Mouse (Mus musculus) limb, embryonic 15.5 days (tissue): Measurements from ENCODE around the gene Tnfaip1. TPM values are rescaled to one million over a fixed set of nuclear protein-coding genes. Genes with fewer than 3 reads are reported as not detected.

Experiments
- ATAC-seq: fragments of 200-750 bp; cut with Nextera tagmentation; 2 replicates; pipeline ENCODE4 v1.8.0; 2017; ENCODE audit warnings: low read depth, moderate TSS enrichment; ENCODE audit not compliant: insufficient number of reproducible peaks, low FRiP score, low TSS enrichment
- H3K27ac ChIP-seq: fragments of 300-500 bp; sonication (generic); 2 replicates; pipeline ENCODE4 v1.5.1; 2015; ENCODE audit warnings: moderate library complexity, mild to moderate bottlenecking, inconsistent platforms
- H3K27me3 ChIP-seq: fragments of 300-500 bp; sonication (generic); 2 replicates; pipeline ENCODE4 v1.6.1; 2015; ENCODE audit warnings: inconsistent platforms
- H3K36me3 ChIP-seq: fragments of 300-500 bp; sonication (generic); 2 replicates; pipeline ENCODE4 v1.6.1; 2015; ENCODE audit warnings: inconsistent platforms
- H3K4me1 ChIP-seq: fragments of 300-500 bp; sonication (generic); 2 replicates; pipeline ENCODE4 v1.6.1; 2015; ENCODE audit warnings: inconsistent platforms
- H3K4me2 ChIP-seq: fragments of 300-500 bp; sonication (generic); 2 replicates; pipeline ENCODE4 v1.6.1; 2015; ENCODE audit warnings: mild to moderate bottlenecking, inconsistent platforms
- H3K4me3 ChIP-seq: fragments of 300-500 bp; sonication (generic); 2 replicates; pipeline ENCODE4 v1.5.1; 2015; ENCODE audit warnings: mild to moderate bottlenecking, inconsistent platforms
- H3K9ac ChIP-seq: fragments of 300-500 bp; sonication (generic); 2 replicates; pipeline ENCODE4 v1.6.1; 2015; ENCODE audit warnings: inconsistent platforms
- H3K9me3 ChIP-seq: fragments of 300-500 bp; sonication (generic); 2 replicates; pipeline ENCODE4 v1.6.1; 2016; ENCODE audit warnings: inconsistent platforms
- WGBS: fragments of 180-500 bp; shearing (Covaris S2); methylation state at CpG from one replicate; pipeline ENCODE4 v1.1.7; 2015; 5-methylcytosine and 5-hydroxymethylcytosine counted together
- polyA plus RNA-seq: library from polyadenylated mRNA; unstranded; fragments of >200 nt; fragmentation: Nextera tagmentation; extraction: Ambion mirVana; gene quantifications from 2 replicates; pipeline ENCODE4 v1.2.1, GENCODE M21; 2015

Gene Tnfaip1
- polyA plus RNA-seq, 1 experiment from 2014 or later: 95.1 TPM

DNA sequence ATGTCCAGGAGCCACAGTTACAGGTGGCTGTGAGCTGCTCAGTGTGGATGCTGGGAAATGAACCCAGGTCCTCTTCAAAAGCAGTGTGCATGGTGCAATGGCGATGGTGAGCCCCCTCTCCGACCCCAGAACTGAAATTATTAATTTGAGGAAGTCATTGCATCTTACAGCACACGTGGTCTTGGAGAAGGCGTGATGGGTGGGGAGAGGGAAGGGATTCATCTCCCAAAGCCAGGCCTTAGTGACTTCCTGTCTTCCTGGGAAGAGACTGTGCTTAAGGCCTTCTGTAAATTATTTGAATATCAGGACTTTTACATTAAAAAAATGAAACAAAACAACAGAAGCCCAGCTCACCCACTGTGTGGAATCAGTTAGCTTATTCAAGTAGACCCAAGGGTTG is 19.9 kb upstream of the Tnfaip1 start:
- H3K4me3 ChIP-seq: no peak overlapping the region
- no peaks in the 10 kb centered on the region for H3K9me3 ChIP-seq
- 79% methylated on average over 4 of the region's 4 CpGs for WGBS
- H3K9ac ChIP-seq: no peak overlapping the region
- peaks cover 2% of the 10 kb centered on the region; the same call in 1 of the 2 replicates for H3K4me1 ChIP-seq
- no peaks in the 10 kb centered on the region for H3K27me3 ChIP-seq
- no peak overlapping the region for H3K27ac ChIP-seq
- H3K4me2 ChIP-seq: no peak overlapping the region
- ATAC-seq: no peak
- H3K36me3 ChIP-seq: no peaks in the 10 kb centered on the region

DNA sequence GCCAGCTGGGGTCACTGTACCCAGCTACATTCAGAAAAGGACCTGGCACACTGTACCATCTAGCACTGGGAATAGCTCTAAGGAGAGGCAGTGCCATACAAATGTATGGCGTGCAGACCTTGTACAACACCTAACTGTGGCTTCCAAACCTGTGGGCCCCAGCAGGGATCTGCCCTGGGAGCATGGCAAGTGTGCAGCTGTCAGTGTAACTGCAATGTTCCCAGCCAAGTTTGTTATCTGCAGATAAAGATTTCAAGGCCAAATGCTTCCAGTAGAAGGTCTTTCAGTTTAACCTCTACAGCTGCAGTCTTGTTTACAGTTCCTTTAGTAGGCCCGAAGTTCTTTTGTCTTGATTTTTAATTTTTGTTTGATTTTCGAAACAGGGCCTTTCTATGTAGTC is 19.5 kb upstream of the Tnfaip1 start:
- 79% methylated on average over 3 of the region's 3 CpGs for WGBS
- no peaks in the 10 kb centered on the region for H3K27me3 ChIP-seq
- H3K4me1 ChIP-seq: peaks cover 2% of the 10 kb centered on the region; the same call in 1 of the 2 replicates
- no peak overlapping the region for H3K4me3 ChIP-seq
- no peaks in the 10 kb centered on the region for H3K36me3 ChIP-seq
- H3K27ac ChIP-seq: no peak overlapping the region
- H3K9me3 ChIP-seq: no peaks in the 10 kb centered on the region
- no peak overlapping the region for H3K9ac ChIP-seq
- no peak for ATAC-seq
- H3K4me2 ChIP-seq: no peak overlapping the region

DNA sequence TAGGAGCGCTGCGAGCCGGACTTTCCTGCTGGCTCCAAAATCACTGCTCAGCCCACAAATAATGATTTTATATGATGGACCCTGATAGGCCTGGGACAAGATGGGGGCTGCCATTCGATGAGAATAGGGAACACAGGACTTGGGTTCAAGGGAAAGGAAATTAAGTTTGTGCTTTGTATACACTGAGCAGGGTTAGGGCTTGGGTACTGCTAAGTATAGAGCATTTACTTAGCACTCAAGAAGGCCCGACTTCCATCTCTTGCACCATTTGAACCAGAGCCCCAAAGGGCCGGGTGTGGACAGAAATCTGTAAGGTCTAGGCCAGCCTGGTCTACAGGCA is 14.9 kb upstream of the Tnfaip1 start:
- peak overlapping the region; percentile 88 for H3K27ac ChIP-seq
- peak overlapping the region; percentile 44; the same call in 1 of the 2 replicates for H3K9ac ChIP-seq
- no peaks in the 10 kb centered on the region for H3K36me3 ChIP-seq
- peaks cover 18% of the 10 kb centered on the region for H3K4me1 ChIP-seq
- no peaks in the 10 kb centered on the region for H3K9me3 ChIP-seq
- peak overlapping the region; percentile 74 for H3K4me2 ChIP-seq
- peak overlapping the region; percentile 73 for H3K4me3 ChIP-seq
- ATAC-seq: peak; percentile 65
- WGBS: 31% methylated on average over 6 of the region's 6 CpGs
- H3K27me3 ChIP-seq: no peaks in the 10 kb centered on the region

DNA sequence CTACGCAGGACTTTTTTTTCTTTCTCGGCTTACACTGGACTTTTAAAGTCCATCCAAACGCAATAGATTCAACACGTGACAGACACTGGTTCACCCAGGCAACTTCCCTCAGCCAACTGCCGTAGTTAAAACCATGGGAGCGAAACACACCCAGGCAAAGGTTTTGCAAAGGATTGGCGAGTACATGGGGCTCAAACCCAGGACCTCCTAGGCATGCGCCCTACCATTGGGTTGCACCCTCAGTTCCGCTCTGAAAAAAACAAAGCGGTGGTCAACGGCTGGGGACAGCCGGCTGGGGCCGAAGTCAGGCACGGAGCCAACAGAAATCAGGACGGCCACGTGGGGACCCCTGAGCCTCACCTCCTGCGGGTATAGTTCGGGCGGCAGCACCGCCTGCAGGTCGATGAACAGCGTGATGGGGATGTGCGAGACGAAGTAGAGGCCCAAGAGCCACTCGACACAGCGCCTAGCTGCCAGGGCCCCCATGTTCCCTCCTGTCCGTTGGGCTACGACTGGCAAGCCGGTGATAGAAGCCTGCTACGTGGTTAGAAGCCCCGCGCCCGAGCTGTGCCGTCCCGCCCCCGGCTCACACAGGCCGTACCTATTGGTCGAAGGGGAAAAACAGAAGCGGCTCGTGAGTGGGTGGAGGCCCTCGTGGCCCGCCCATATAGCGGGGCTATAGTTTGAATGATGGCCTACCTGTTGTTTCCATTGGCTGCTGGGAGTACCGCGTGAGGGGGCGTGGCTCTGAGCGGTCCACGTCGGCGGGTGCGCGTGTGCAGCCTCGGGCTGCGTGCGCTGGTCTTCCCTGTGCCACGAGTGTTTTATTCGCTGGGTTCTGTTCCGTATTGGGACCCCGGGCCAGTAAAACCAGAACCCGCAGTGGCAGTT is 14.3 kb upstream of the Tnfaip1 start, which contains the start of gene Tmem97:
TSS of gene Tmem97 (minus strand) at position 610 of the 891 bp plus-strand sequence.
- peak within 1 kb of the TSS; percentile 88 for H3K27ac ChIP-seq
- H3K9ac ChIP-seq: peak within 1 kb of the TSS; percentile 63
- peak within 1 kb of the TSS; percentile 73 for H3K4me3 ChIP-seq
- ATAC-seq: peak; percentile 99
- H3K9me3 ChIP-seq: no peaks in the 10 kb centered on the region
- peaks cover under 1% of the 10 kb centered on the region for H3K36me3 ChIP-seq
- H3K4me2 ChIP-seq: peak within 1 kb of the TSS; percentile 74
- H3K27me3 ChIP-seq: no peaks in the 10 kb centered on the region
- H3K4me1 ChIP-seq: peaks cover 18% of the 10 kb centered on the region
- WGBS: under 1% methylated on average over 60 of the region's 60 CpGs

DNA sequence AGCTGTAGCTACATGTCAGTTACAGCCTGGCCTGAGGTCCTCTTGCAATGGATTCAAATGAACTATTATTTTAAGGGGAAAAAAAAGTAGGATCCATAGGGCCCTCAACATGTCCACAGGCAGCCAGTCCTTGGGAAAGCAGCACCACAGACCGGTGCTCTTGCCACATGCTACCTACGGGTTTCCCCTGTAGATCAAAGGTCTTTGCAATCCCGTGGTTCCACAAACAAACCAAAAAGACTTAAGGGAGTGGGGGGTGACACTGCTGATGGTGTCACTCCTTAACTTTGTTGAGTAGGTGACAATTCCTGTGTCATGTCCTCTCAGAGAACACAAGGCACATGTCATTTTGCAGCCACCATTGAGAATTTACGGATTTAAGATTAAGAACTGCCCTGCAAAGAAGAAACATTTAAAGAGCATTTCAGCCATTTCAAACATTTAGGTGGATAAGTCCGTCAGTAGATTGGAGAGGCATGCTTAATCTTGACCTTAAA is 13.4 kb upstream of the Tnfaip1 start:
- WGBS: 5% methylated on average over 5 of the region's 5 CpGs
- Histone ChIP-seq H3K27ac (0 out of 2 replicates have a peak overlapping the region, but pooled peaks have one; percentile 83), H3K36me3 (peaks cover 8% of the 10 kb centered on the region), H3K4me3 (peak overlapping the region; percentile 73), H3K4me2 (peak overlapping the region; percentile 74), H3K4me1 (peaks cover 18% of the 10 kb centered on the region), H3K9me3 (no peaks in the 10 kb centered on the region), H3K27me3 (no peaks in the 10 kb centered on the region), H3K9ac (peak overlapping the region; percentile 63; the same call in 1 of the 2 replicates)
- no peak for ATAC-seq

DNA sequence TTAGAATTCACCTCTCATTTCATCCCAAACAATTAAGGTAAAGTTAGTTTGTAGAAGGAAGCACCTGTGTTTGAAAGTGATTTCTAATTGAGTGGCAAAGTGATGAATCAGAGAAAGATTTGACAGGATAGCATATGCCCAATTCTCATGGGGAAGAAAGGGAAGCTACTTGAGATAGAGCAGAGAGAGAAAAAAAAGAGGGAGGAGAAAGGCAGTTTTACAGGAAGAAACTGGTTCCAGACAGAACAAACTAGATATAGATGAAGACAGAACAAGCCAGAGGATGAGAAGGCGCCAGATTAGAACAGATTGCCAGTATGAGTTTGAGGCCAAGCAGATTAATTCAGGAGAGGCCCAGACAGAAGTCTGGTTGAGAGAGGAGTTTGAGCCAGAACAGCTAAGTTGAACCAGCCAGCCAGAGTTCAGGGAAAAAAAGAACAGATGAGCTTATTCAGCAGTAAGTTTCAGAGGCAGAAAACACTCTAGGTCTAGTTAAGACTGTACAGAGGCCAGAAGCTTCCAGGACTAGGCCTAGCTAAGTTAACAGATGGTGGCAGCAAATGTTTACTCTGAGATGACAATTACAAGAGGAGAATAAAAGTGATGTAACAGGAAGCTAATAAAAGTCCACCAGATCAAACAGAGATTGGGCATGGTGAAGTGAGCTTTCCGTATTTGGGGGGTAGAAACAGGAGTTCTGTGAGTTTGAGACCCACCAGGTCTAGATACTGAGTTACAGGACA is 11.8 kb upstream of the Tnfaip1 start:
- Histone ChIP-seq H3K36me3 (peaks cover 18% of the 10 kb centered on the region), H3K9ac (no peak overlapping the region), H3K27ac (no peak overlapping the region), H3K9me3 (no peaks in the 10 kb centered on the region), H3K27me3 (no peaks in the 10 kb centered on the region), H3K4me2 (no peak overlapping the region), H3K4me3 (no peak overlapping the region), H3K4me1 (peaks cover 18% of the 10 kb centered on the region)
- no peak for ATAC-seq
- WGBS: 72% methylated on average over 2 of the region's 2 CpGs

DNA sequence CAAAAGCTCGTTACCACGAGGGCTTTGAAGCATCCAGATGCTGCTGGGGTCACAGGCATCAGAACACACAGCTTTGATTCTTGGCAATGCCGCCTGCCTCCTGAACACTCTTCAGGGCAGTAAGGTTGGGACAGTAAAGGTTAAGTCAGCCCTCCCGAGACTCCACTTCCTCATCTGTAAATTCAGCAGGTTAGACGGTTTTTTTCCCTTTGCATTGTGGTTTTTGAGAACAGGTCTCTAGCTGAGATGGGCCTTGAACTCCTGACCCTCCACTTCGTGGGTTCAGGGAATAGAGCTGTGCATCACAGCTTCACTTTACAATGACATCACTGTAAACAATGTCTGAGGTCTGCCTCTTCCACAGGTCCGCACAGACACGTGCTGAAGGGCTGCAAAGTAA is 9.0 kb upstream of the Tnfaip1 start:
- 67% methylated on average over 8 of the region's 8 CpGs for WGBS
- peaks cover 16% of the 10 kb centered on the region for H3K4me1 ChIP-seq

DNA sequence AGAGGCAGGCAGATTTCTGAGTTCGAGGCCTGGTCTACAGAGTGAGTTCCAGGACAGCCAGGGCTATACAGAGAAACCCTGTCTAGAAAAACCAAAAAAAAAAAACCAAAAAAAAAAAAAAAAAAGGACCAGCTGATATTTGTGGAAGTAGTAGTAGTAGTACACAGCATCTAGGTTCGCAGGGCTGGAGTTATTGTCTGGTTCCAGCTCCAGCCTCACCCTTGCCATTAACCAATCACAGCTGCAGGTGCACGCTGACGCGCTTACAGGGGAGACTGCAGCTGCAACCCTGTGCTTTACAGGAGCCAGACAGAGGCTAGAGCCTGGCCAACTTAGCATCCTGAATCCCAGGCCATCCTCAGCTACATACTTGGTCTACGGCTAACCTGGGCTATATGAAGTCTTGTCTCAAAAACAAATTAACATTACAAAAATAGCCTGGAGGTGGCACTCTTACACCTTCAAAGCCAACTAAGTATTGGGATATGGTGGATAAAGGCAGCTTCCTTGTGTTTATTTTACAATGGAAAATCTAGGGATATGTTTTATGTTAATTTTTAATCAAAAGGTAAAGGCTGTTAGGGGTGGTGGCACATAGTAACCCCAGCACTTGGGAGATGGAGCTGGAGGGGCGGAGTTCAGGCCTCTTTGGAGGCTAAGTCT is 8.4 kb upstream of the Tnfaip1 start:
- Histone ChIP-seq H3K36me3 (peaks cover 47% of the 10 kb centered on the region), H3K9ac (no peak overlapping the region), H3K4me3 (no peak overlapping the region), H3K4me1 (peaks cover 13% of the 10 kb centered on the region), H3K27me3 (no peaks in the 10 kb centered on the region), H3K9me3 (no peaks in the 10 kb centered on the region), H3K4me2 (no peak overlapping the region), H3K27ac (no peak overlapping the region)
- 90% methylated on average over 7 of the region's 7 CpGs for WGBS
- ATAC-seq: no peak

More for the DNA sequence above, 9.0 kb upstream of the Tnfaip1 start:
- H3K4me2 ChIP-seq: no peak overlapping the region
- H3K27me3 ChIP-seq: no peaks in the 10 kb centered on the region
- no peak for ATAC-seq
- H3K36me3 ChIP-seq: peaks cover 41% of the 10 kb centered on the region
- no peak overlapping the region for H3K4me3 ChIP-seq
- no peak overlapping the region for H3K9ac ChIP-seq
- no peaks in the 10 kb centered on the region for H3K9me3 ChIP-seq
- H3K27ac ChIP-seq: no peak overlapping the region

DNA sequence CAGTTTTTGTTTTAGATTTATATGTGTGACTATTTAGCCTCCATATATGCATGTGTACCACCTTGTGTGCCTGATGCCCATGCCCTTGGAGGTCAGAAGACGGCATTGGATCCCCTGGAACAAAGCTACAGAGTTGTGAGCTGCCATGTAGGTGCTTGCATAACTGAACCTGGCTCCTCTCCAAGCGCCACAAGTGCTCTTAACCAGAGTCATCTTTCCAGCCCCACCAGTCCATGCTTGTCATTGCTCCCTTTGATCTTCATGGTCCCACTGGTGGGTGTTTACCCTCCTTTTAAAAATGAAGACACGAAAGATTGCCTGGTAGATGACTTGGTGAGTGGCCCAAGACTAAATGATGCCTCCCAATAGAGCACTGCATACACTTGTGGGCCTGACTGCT is 4.2 kb upstream of the Tnfaip1 start:
- peaks cover 12% of the 10 kb centered on the region for H3K4me1 ChIP-seq
- no peak overlapping the region for H3K9ac ChIP-seq
- H3K9me3 ChIP-seq: no peaks in the 10 kb centered on the region
- peak overlapping the region; percentile 47; the same call in 1 of the 2 replicates for H3K27ac ChIP-seq
- WGBS: 66% methylated on average over 3 of the region's 3 CpGs
- no peaks in the 10 kb centered on the region for H3K27me3 ChIP-seq
- H3K4me2 ChIP-seq: no peak overlapping the region
- no peak for ATAC-seq
- H3K36me3 ChIP-seq: peaks cover 62% of the 10 kb centered on the region
- H3K4me3 ChIP-seq: no peak overlapping the region

DNA sequence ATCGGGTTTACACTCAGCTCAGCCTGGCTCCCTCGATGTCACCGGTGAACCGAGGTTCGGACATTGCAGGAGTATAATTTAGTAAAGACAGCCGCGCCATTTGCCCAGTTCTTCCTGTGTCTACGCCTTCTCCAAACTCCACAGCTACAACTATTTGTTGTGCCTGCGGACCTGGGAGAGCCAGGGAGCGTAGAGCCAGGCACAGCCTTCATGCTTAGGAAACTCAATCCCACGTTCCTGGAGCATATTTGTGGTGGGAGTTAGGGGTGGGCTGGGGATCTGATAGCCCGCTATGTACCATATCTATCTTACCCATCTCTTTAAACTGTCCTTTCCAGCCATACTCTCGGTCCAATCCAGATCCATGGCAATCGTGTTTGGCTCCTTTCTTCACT is 555 bp upstream of the Tnfaip1 start:
- 2% methylated on average over 14 of the region's 14 CpGs for WGBS
- Histone ChIP-seq H3K4me1 (peaks cover 22% of the 10 kb centered on the region), H3K9ac (peak overlapping the region; percentile 87), H3K4me2 (peak overlapping the region; percentile 66), H3K36me3 (peaks cover 45% of the 10 kb centered on the region), H3K4me3 (peak overlapping the region; percentile 85), H3K27ac (peak overlapping the region; percentile 95), H3K9me3 (no peaks in the 10 kb centered on the region), H3K27me3 (no peaks in the 10 kb centered on the region)
- no peak for ATAC-seq

DNA sequence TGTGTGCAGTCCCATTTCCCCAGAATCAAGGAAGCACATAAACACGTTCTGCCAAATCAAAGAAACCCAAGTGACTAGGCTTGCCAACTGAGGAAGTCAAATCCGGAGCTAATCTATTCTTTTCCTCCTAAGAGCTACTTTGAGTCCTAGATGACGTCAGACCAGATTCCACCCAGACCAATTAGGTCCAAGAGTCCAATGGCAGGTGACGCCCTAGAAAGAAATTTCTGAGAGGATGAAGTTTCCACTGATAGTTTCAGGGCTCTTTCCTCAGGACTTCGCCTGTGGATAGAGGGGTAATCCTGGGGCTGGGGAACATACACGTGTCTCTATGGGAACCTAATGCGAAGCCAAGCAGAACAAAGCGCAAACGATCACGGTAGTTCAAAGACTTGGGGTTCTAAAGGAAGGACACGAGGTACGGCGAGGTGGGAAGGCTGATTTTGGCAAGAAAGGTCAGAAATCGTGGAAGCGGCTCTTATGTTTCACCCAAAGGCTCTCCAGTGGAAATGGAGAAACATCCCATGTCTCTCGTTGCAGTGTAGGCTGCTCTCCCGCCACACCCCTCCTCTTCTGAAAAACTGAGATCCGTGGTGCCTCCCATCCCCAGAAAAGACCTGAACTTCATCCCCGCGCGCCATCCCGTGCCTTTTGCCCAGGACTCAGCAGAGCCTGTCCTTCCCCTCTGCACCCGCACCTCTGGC is 604 bp downstream of the Tnfaip1 start:
- Histone ChIP-seq H3K9ac (peak overlapping the region; percentile 85), H3K4me1 (peaks cover 25% of the 10 kb centered on the region), H3K4me2 (peak overlapping the region; percentile 74), H3K4me3 (peak overlapping the region; percentile 85), H3K27me3 (no peaks in the 10 kb centered on the region), H3K9me3 (no peaks in the 10 kb centered on the region), H3K27ac (peak overlapping the region; percentile 98), H3K36me3 (peaks cover 44% of the 10 kb centered on the region)
- ATAC-seq: peak; percentile 41; the same call in 1 of the 2 replicates
- WGBS: under 1% methylated on average over 23 of the region's 23 CpGs
